Mouse (Mus musculus): ENCODE measurements around the gene Lep.
A peak's percentile ranks its signal among the peaks of the same experiment; 100 is the strongest.

The Lep gene

GRCm38 (mm10) chr6:29044029-29044428 is 16.0 kb upstream of the Lep start:
- DNase-seq (ENCODE audit: low spot score), result no peak

- DNase-seq (ENCODE audit: low spot score), result no peak
Measured at GRCm38 (mm10) chr6:29049926-29050325, 10.1 kb upstream of the Lep start.

GRCm38 (mm10) chr6:29052188-29052587 is 7.8 kb upstream of the Lep start:
- no peak for DNase-seq (ENCODE audit: low spot score)

GRCm38 (mm10) chr6:29053181-29053580 is 6.8 kb upstream of the Lep start:
- no peak for DNase-seq (ENCODE audit: low spot score)

- no peak for DNase-seq (ENCODE audit: low spot score)
Measured at GRCm38 (mm10) chr6:29056377-29056776, 3.6 kb upstream of the Lep start.

GRCm38 (mm10) chr6:29066389-29066790 is 6.4 kb downstream of the Lep start:
- no peak for DNase-seq (ENCODE audit: low spot score)

- no peak for DNase-seq (ENCODE audit: low spot score)
Measured at GRCm38 (mm10) chr6:29072258-29072657, 12.2 kb downstream of the Lep start.

GRCm38 (mm10) chr6:29073462-29074132 is 13.6 kb downstream of the Lep start:
- peak; percentile 28 for DNase-seq (ENCODE audit: low spot score)

- no peak for DNase-seq (ENCODE audit: low spot score)
Measured at GRCm38 (mm10) chr6:29074133-29074469, 14.1 kb downstream of the Lep start.

GRCm38 (mm10) chr6:29079291-29079690 is 19.3 kb downstream of the Lep start:
- no peak for DNase-seq (ENCODE audit: low spot score)

GRCm38 (mm10) chr6:29081826-29082363 is 21.9 kb downstream of the Lep start:
- no peak for DNase-seq (ENCODE audit: low spot score)

- DNase-seq (ENCODE audit: low spot score), result no peak
Measured at GRCm38 (mm10) chr6:29082776-29083354, 22.8 kb downstream of the Lep start.

- no peak for DNase-seq (ENCODE audit: low spot score)
Measured at GRCm38 (mm10) chr6:29084401-29084800, 24.4 kb downstream of the Lep start.

GRCm38 (mm10) chr6:29087921-29088709 is 28.1 kb downstream of the Lep start:
- DNase-seq (ENCODE audit: low spot score), result peak; percentile 15

- no peak for DNase-seq (ENCODE audit: low spot score)
Measured at GRCm38 (mm10) chr6:29092234-29092633, 32.2 kb downstream of the Lep start.

GRCm38 (mm10) chr6:29092904-29093303 is 32.9 kb downstream of the Lep start:
- peak; percentile 20 for DNase-seq (ENCODE audit: low spot score)

- DNase-seq (ENCODE audit: low spot score), result no peak
Measured at GRCm38 (mm10) chr6:29099536-29100170, 39.6 kb downstream of the Lep start.

- no peak for DNase-seq (ENCODE audit: low spot score)
Measured at GRCm38 (mm10) chr6:29100423-29100822, 40.4 kb downstream of the Lep start.

- no peak for DNase-seq (ENCODE audit: low spot score)
Measured at GRCm38 (mm10) chr6:29101248-29101864, 41.3 kb downstream of the Lep start.

- no peak for DNase-seq (ENCODE audit: low spot score)
Measured at GRCm38 (mm10) chr6:29108376-29108775, 48.4 kb downstream of the Lep start.

- no peak for DNase-seq (ENCODE audit: low spot score)
Measured at GRCm38 (mm10) chr6:29111501-29111900, 51.5 kb downstream of the Lep start.

- no peak for DNase-seq (ENCODE audit: low spot score)
Measured at GRCm38 (mm10) chr6:29115756-29116155, 55.7 kb downstream of the Lep start.
